Mouse (Mus musculus) intestine, embryonic 15.5 days (tissue): ENCODE measurements at regions not wholly inside any gene's neighbourhood (a gene's known extent, or its start where the extent isn't known, plus 50 kb on each side); places are given as distances from the start of the nearest gene placed in this dataset.
A peak's percentile ranks its signal among the peaks of the same experiment; 100 is the strongest.

ENCODE experiments used
- ATAC-seq: fragments of 200-750 bp; cut with Nextera tagmentation; 2 replicates; pipeline ENCODE4 v1.8.0; 2017; ENCODE audit warnings: moderate TSS enrichment, moderate library complexity
- H3K27ac ChIP-seq: fragments of 300-500 bp; sonication (generic); 2 replicates; pipeline ENCODE4 v1.5.1; 2015; ENCODE audit warnings: mild to moderate bottlenecking, inconsistent platforms
- H3K27me3 ChIP-seq: fragments of 300-500 bp; sonication (generic); replicated peaks from 2 replicates; pipeline ENCODE4 v1.6.1; 2015; ENCODE audit warnings: inconsistent platforms
- H3K36me3 ChIP-seq: fragments of 300-500 bp; sonication (generic); 2 replicates; pipeline ENCODE4 v1.6.1; 2015; ENCODE audit warnings: inconsistent platforms
- H3K4me1 ChIP-seq: fragments of 300-500 bp; sonication (generic); replicated peaks from 2 replicates; pipeline ENCODE4 v1.6.1; 2015; ENCODE audit warnings: inconsistent platforms
- H3K4me2 ChIP-seq: fragments of 300-500 bp; sonication (generic); replicated peaks from 2 replicates; pipeline ENCODE4 v1.6.1; 2015; ENCODE audit warnings: mild to moderate bottlenecking, inconsistent platforms
- H3K4me3 ChIP-seq: fragments of 300-500 bp; sonication (generic); replicated peaks from 2 replicates; pipeline ENCODE4 v1.5.1; 2015; ENCODE audit warnings: inconsistent platforms
- H3K9ac ChIP-seq: fragments of 300-500 bp; sonication (generic); 2 replicates; pipeline ENCODE4 v1.6.1; 2015; ENCODE audit warnings: inconsistent platforms
- H3K9me3 ChIP-seq: fragments of 300-500 bp; sonication (generic); 2 replicates; pipeline ENCODE4 v1.6.1; 2016; ENCODE audit warnings: inconsistent platforms
- WGBS: fragments of 180-500 bp; shearing (Covaris S2); methylation state at CpG from one replicate; pipeline ENCODE4 v1.1.7; 2015; 5-methylcytosine and 5-hydroxymethylcytosine counted together

GRCm38 (mm10) chr17:16247681-16248080 lies 416.8 kb upstream of the Rgmb start:
- no peak overlapping the region for H3K27ac ChIP-seq
- no peak for ATAC-seq
- H3K36me3 ChIP-seq, result no peaks in the 10 kb centered on the region
- H3K4me3 ChIP-seq, result no peak overlapping the region
- no peaks in the 10 kb centered on the region for H3K9me3 ChIP-seq
- WGBS, result 91% methylated on average over 3 of the region's 3 CpGs
- H3K4me2 ChIP-seq, result no peak overlapping the region
- no peaks in the 10 kb centered on the region for H3K27me3 ChIP-seq
- H3K4me1 ChIP-seq, result no peaks in the 10 kb centered on the region
- no peak overlapping the region for H3K9ac ChIP-seq

- Histone ChIP-seq H3K4me2 (no peak overlapping the region), H3K4me3 (no peak overlapping the region), H3K9ac (no peak overlapping the region), H3K4me1 (no peaks in the 10 kb centered on the region), H3K27ac (no peak overlapping the region), H3K27me3 (no peaks in the 10 kb centered on the region), H3K9me3 (no peaks in the 10 kb centered on the region), H3K36me3 (no peaks in the 10 kb centered on the region)
- ATAC-seq, result no peak
- WGBS, result 84% methylated on average over 2 of the region's 2 CpGs
These were observed 390.4 kb upstream of the Rgmb start for GRCm38 (mm10) chr17:16221253-16221652.

- Histone ChIP-seq H3K36me3 (no peaks in the 10 kb centered on the region), H3K4me2 (no peak overlapping the region), H3K27ac (no peak overlapping the region), H3K4me1 (no peaks in the 10 kb centered on the region), H3K4me3 (no peak overlapping the region), H3K9me3 (no peaks in the 10 kb centered on the region), H3K27me3 (no peaks in the 10 kb centered on the region), H3K9ac (no peak overlapping the region)
- WGBS, result 85% methylated on average over 13 of the region's 13 CpGs
- ATAC-seq, result no peak
These were observed 389.1 kb upstream of the Rgmb start for GRCm38 (mm10) chr17:16219675-16220566.

GRCm38 (mm10) chr17:16218623-16219022 lies 387.8 kb upstream of the Rgmb start:
- H3K9ac ChIP-seq, result no peak overlapping the region
- no peaks in the 10 kb centered on the region for H3K27me3 ChIP-seq
- no peak overlapping the region for H3K4me3 ChIP-seq
- no peak overlapping the region for H3K27ac ChIP-seq
- no peaks in the 10 kb centered on the region for H3K4me1 ChIP-seq
- 46% methylated on average over 2 of the region's 2 CpGs for WGBS
- H3K4me2 ChIP-seq, result no peak overlapping the region
- no peaks in the 10 kb centered on the region for H3K36me3 ChIP-seq
- H3K9me3 ChIP-seq, result no peaks in the 10 kb centered on the region
- no peak for ATAC-seq

GRCm38 (mm10) chr17:16216796-16217195 lies 386.0 kb upstream of the Rgmb start:
- 72% methylated on average over 2 of the region's 2 CpGs for WGBS
- Histone ChIP-seq H3K27me3 (no peaks in the 10 kb centered on the region), H3K9ac (no peak overlapping the region), H3K4me2 (no peak overlapping the region), H3K4me3 (no peak overlapping the region), H3K4me1 (no peaks in the 10 kb centered on the region), H3K9me3 (no peaks in the 10 kb centered on the region), H3K27ac (no peak overlapping the region), H3K36me3 (no peaks in the 10 kb centered on the region)
- ATAC-seq, result no peak

- H3K4me3 ChIP-seq, result no peak overlapping the region
- no peak overlapping the region for H3K9ac ChIP-seq
- H3K4me2 ChIP-seq, result no peak overlapping the region
- no peaks in the 10 kb centered on the region for H3K9me3 ChIP-seq
- ATAC-seq, result no peak
- H3K27me3 ChIP-seq, result no peaks in the 10 kb centered on the region
- WGBS, result 50% methylated on average over 1 of the region's 1 CpGs
- H3K4me1 ChIP-seq, result no peaks in the 10 kb centered on the region
- H3K36me3 ChIP-seq, result no peaks in the 10 kb centered on the region
- H3K27ac ChIP-seq, result no peak overlapping the region
These were observed 362.8 kb upstream of the Rgmb start for GRCm38 (mm10) chr17:16193636-16194035.

GRCm38 (mm10) chr17:16180856-16181255 lies 350.0 kb upstream of the Rgmb start:
- 93% methylated on average over 1 of the region's 1 CpGs for WGBS
- no peak for ATAC-seq

GRCm38 (mm10) chr17:16178102-16178501 lies 347.3 kb upstream of the Rgmb start:
- H3K9ac ChIP-seq, result no peak overlapping the region
- no peaks in the 10 kb centered on the region for H3K4me1 ChIP-seq
- no peak overlapping the region for H3K4me2 ChIP-seq
- H3K36me3 ChIP-seq, result no peaks in the 10 kb centered on the region
- WGBS, result 41% methylated on average over 2 of the region's 2 CpGs
- no peaks in the 10 kb centered on the region for H3K27me3 ChIP-seq
- no peak for ATAC-seq
- H3K27ac ChIP-seq, result no peak overlapping the region
- no peak overlapping the region for H3K4me3 ChIP-seq
- H3K9me3 ChIP-seq, result no peaks in the 10 kb centered on the region

More at GRCm38 (mm10) chr17:16180856-16181255, 350.0 kb upstream of the Rgmb start:
- H3K36me3 ChIP-seq, result no peaks in the 10 kb centered on the region
- no peaks in the 10 kb centered on the region for H3K4me1 ChIP-seq
- no peak overlapping the region for H3K4me2 ChIP-seq
- H3K27ac ChIP-seq, result no peak overlapping the region
- no peak overlapping the region for H3K9ac ChIP-seq
- H3K27me3 ChIP-seq, result no peaks in the 10 kb centered on the region
- H3K9me3 ChIP-seq, result no peaks in the 10 kb centered on the region
- H3K4me3 ChIP-seq, result no peak overlapping the region

- Histone ChIP-seq H3K9me3 (no peaks in the 10 kb centered on the region), H3K4me2 (no peak overlapping the region), H3K27me3 (no peaks in the 10 kb centered on the region), H3K36me3 (no peaks in the 10 kb centered on the region), H3K4me3 (no peak overlapping the region), H3K27ac (no peak overlapping the region), H3K9ac (no peak overlapping the region), H3K4me1 (no peaks in the 10 kb centered on the region)
- WGBS, result 29% methylated on average over 8 of the region's 8 CpGs
- peak; percentile 83 for ATAC-seq
These were observed 346.1 kb upstream of the Rgmb start for GRCm38 (mm10) chr17:16176782-16177510.

- Histone ChIP-seq H3K4me2 (no peak overlapping the region), H3K9me3 (no peaks in the 10 kb centered on the region), H3K4me3 (no peak overlapping the region), H3K9ac (no peak overlapping the region), H3K27ac (no peak overlapping the region), H3K36me3 (no peaks in the 10 kb centered on the region), H3K27me3 (no peaks in the 10 kb centered on the region), H3K4me1 (no peaks in the 10 kb centered on the region)
- ATAC-seq, result no peak
- 47% methylated on average over 3 of the region's 3 CpGs for WGBS
These were observed 342.8 kb upstream of the Rgmb start for GRCm38 (mm10) chr17:16173568-16174105.

- Histone ChIP-seq H3K4me2 (no peak overlapping the region), H3K27ac (no peak overlapping the region), H3K9me3 (no peaks in the 10 kb centered on the region), H3K9ac (no peak overlapping the region), H3K27me3 (no peaks in the 10 kb centered on the region), H3K4me1 (no peaks in the 10 kb centered on the region), H3K4me3 (no peak overlapping the region), H3K36me3 (no peaks in the 10 kb centered on the region)
- ATAC-seq, result no peak
- 55% methylated on average over 2 of the region's 2 CpGs for WGBS
These were observed 335.9 kb upstream of the Rgmb start for GRCm38 (mm10) chr17:16166731-16167130.

GRCm38 (mm10) chr17:16158119-16158518 lies 327.3 kb upstream of the Rgmb start:
- Histone ChIP-seq H3K4me2 (no peak overlapping the region), H3K9me3 (no peaks in the 10 kb centered on the region), H3K36me3 (no peaks in the 10 kb centered on the region), H3K9ac (no peak overlapping the region), H3K4me1 (no peaks in the 10 kb centered on the region), H3K27ac (no peak overlapping the region), H3K4me3 (no peak overlapping the region), H3K27me3 (no peaks in the 10 kb centered on the region)
- no peak for ATAC-seq
- 52% methylated on average over 3 of the region's 3 CpGs for WGBS
